Mouse (Mus musculus) testis, postnatal 14 days (tissue): ENCODE measurements around the gene Zfp820.
"Not testable (repeated sequence)": the region's sequence is repeated elsewhere in the genome, so short reads cannot be mapped to it uniquely, and the experiment has no call there.

Experiments
- DNase-seq: peaks from one replicate; pipeline ENCODE4 v3.0.0; 2021; ENCODE audit warnings: low spot score

Gene Zfp820

DNA sequence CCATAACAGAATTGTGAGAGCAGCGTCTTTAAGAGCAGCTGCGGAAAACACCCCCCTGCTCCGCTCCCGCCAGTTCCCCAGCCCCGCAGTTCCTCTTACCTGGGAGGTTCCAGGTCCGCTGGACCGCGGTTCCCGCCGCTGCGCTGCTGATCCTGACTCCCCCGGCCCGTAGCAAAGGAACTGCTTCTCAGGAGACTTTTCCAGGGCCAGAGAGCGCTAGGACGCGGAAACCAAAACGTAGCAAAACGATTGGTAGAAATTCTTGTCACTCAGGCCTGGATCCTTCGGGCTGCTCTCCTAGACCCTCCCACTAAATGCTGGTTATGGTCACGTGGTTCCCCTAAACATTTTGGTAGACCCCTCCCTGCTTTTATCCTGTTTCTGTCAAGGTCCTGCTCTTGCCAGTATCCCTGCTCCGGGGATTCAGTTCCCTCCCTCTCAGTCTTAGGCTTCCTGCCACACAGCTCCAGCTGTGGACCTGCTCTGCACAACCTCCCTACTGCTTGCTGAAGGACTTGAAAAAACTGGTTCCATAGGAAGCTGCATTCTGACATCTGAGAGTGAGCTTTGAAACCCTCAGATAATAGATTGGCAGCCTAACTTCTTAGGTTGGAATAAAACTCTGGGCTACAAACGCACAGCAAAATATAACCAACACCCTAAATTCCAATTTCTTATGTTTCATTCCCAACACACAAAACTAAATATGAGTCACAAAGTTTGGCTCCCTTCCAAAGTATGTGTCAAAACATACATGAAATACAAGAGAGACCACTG lies at the start of gene Zfp820:
Gene Zfp820, minus strand, starts transcription at position 228 of the 777 bp plus-strand sequence.
- peak; percentile 74 for DNase-seq

- no peak for DNase-seq
These were observed 25.7 kb upstream of the Zfp820 start for GRCm38 (mm10) chr17:21871256-21871655.

GRCm38 (mm10) chr17:21846322-21846582 lies 680 bp upstream of the Zfp820 start:
- not testable (repeated sequence) for DNase-seq

GRCm38 (mm10) chr17:21838510-21838909 lies 7.1 kb downstream of the Zfp820 start:
- no peak for DNase-seq

DNA sequence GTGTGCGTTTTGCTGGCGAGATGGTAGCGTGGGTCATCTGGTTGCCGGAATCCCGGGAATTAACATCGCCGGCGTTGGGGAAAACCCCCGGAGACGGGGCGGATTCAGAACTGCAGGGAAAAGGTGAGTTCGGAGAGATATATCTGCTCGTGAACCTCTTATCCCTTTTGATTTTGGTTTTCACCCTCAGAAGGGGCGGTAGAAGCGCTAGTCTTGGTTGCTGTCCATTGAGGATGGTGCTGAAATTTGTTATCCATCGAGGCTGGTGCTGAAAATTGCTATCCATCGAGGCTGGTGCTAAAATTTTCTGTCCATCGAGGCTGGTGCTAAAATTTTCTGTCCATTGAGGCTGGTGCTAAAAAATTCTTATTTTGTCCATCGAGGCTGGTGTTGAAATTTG lies 44.2 kb downstream of the Zfp820 start:
- DNase-seq: peak; percentile 14

DNA sequence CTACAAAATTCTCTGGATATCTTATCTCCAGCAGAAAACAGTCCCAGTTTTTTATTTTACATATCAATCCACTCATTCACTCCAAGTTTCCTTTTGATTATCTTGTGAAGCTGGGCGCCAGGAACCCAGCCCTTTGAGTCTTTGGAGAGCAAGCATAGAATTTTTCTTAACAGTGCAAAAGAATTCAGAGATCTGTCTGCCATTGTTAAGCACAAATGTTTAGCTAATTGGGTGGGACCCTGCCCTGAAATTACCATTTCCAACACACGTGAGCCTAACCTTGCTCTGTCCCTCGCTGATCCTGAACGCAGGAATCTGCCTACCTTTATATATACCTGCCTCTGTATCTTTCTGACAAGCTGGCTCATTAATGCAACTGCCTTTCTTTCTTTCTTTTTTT lies 53.3 kb downstream of the Zfp820 start:
- no peak for DNase-seq

GRCm38 (mm10) chr17:21770336-21770735 lies 75.2 kb downstream of the Zfp820 start:
- DNase-seq: no peak
